In the genomic region with DNA sequence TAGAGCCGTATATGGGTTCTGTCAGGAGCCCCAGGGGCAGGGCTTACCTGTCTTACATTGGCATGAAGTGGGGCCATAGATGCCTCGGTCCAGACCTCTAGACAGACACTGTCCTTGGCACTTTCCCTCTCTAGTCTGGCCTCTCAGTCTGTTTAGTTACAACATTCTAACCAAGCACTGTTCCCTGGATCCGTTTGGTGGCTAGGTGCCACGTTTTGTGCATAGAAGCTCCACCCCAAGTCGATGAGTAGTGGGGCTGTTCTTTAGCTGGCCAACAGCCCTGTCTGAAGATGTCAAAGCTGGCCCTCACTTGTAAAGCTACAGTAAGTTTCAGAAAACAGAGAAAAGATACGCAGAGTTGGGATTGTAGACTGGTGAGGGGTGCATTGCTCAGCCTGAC, we compare ENCODE assay signal across 16 mouse cellular contexts. TPM values are rescaled to one million over a fixed set of nuclear protein-coding genes. Genes with fewer than 3 reads are reported as not detected.
DNase-seq lines count a peak whose midpoint lies in the region; ATAC-seq and TF ChIP-seq lines count a peak whose summit lies in the region.
"Had no signal": no experiment of that assay in that cellular context is flagged by ENCODE, and none has a peak within 500 bp of the region (broad histone marks: within the 10 kb centered on the region; RNA-seq: fewer than 3 reads in every experiment).

No protein-coding gene starts in this region.

- no peaks in the 10 kb centered on the region for H3K9me3 ChIP-seq in forebrain, embryonic 14.5 days (replicated peaks; ENCODE audit: control insufficient read depth, low read length)
- no peaks in the 10 kb centered on the region for H3K9me3 ChIP-seq in forebrain, embryonic 11.5 days (ENCODE audit: control insufficient read depth, low read length)
- H3K9me3 ChIP-seq in kidney, embryonic 14.5 days (ENCODE audit: control insufficient read depth, low read length), result no peaks in the 10 kb centered on the region
- H3K9me3 ChIP-seq in intestine, postnatal 0 days (ENCODE audit: control insufficient read depth), result no peaks in the 10 kb centered on the region
- H3K9me3 ChIP-seq: embryonic facial prominence, embryonic 15.5 days; forebrain, embryonic 12.5 days; hindbrain, embryonic 10.5 days; liver, embryonic 12.5 days; midbrain, embryonic 10.5 days had no signal

- no peak overlapping the region for H3K9ac ChIP-seq in forebrain, embryonic 14.5 days (ENCODE audit: low read length)
- no peak overlapping the region for H3K9ac ChIP-seq in forebrain, embryonic 11.5 days (ENCODE audit: low read length)
- H3K9ac ChIP-seq in kidney, embryonic 14.5 days (ENCODE audit: low read depth, low read length), result no peak overlapping the region
- no peak overlapping the region for H3K9ac ChIP-seq in intestine, postnatal 0 days (ENCODE audit: low read depth, low read length)
- H3K9ac ChIP-seq: embryonic facial prominence, embryonic 15.5 days; forebrain, embryonic 12.5 days; liver, embryonic 12.5 days had no signal

- DNase-seq in forebrain, embryonic 14.5 days (ENCODE audit: low spot score), result peak; percentile 16
- DNase-seq in forebrain, embryonic 11.5 days (ENCODE audit: low spot score), result no peak
- peak; percentile 57 for DNase-seq in kidney, adult 2 months
- peak; percentile 41 for DNase-seq in 3T3-L1 (ENCODE audit: low read depth, low spot score)
- peak; percentile 9 to 16 for DNase-seq in adrenal gland, postnatal 36 days
- DNase-seq: cerebellum, adult 8-10 months; right cerebral cortex, adult 18-20 months; spleen, adult 18-20 months; thymus, adult 18-20 months had no signal

- WGBS in forebrain, embryonic 14.5 days, result 76% methylated on average over 6 of the region's 6 CpGs
- WGBS in forebrain, embryonic 11.5 days, result 86% methylated on average over 6 of the region's 6 CpGs
- WGBS in kidney, adult 2 months, result 64% methylated on average over 6 of the region's 6 CpGs
- 77% methylated on average over 6 of the region's 6 CpGs for WGBS in kidney, embryonic 14.5 days
- 68% methylated on average over 6 of the region's 6 CpGs for WGBS in intestine, postnatal 0 days

- no peak for TF ChIP-seq POLR2A in kidney, adult 2 months (IDR thresholded peaks at IDR 0.05; ENCODE audit: low read depth, low read length)

- ATAC-seq in forebrain, embryonic 14.5 days, result no peak
- no peak for ATAC-seq in forebrain, embryonic 11.5 days (replicated peaks; ENCODE audit: low FRiP score)
- no peak for ATAC-seq in kidney, embryonic 14.5 days (ENCODE audit: low FRiP score, low TSS enrichment)
- ATAC-seq in intestine, postnatal 0 days, result no peak
- ATAC-seq: liver, embryonic 12.5 days had no signal

- no peak overlapping the region for H3K27ac ChIP-seq in forebrain, embryonic 14.5 days (ENCODE audit: low read depth, low read length)
- no peak overlapping the region for H3K27ac ChIP-seq in forebrain, embryonic 11.5 days (ENCODE audit: low read depth, low read length)
- no peak overlapping the region for H3K27ac ChIP-seq in kidney, adult 2 months (ENCODE audit: insufficient read depth, low read depth, low read length)
- H3K27ac ChIP-seq in kidney, embryonic 14.5 days (ENCODE audit: low read depth, low read length), result no peak overlapping the region
- no peak overlapping the region for H3K27ac ChIP-seq in intestine, postnatal 0 days (ENCODE audit: low read depth, low read length)
- H3K27ac ChIP-seq: embryonic facial prominence, embryonic 15.5 days; forebrain, embryonic 12.5 days; hindbrain, embryonic 10.5 days; liver, embryonic 12.5 days; midbrain, embryonic 10.5 days had no signal

- no peak for TF ChIP-seq CTCF in kidney, adult 2 months (conservative IDR thresholded peaks at IDR 0.05; ENCODE audit: insufficient read depth, insufficient read length, low read depth, low read length)
- TF ChIP-seq CTCF in intestine, postnatal 0 days (IDR thresholded peaks at IDR 0.05; ENCODE audit: low read depth), result no peak

- H3K4me3 ChIP-seq in forebrain, embryonic 14.5 days (ENCODE audit: low read depth, low read length), result no peak overlapping the region
- H3K4me3 ChIP-seq in forebrain, embryonic 11.5 days (ENCODE audit: low read depth, low read length), result no peak overlapping the region
- no peak overlapping the region for H3K4me3 ChIP-seq in kidney, adult 2 months (ENCODE audit: insufficient read depth, low read depth, low read length)
- H3K4me3 ChIP-seq in kidney, embryonic 14.5 days (ENCODE audit: low read length), result no peak overlapping the region
- no peak overlapping the region for H3K4me3 ChIP-seq in intestine, postnatal 0 days (ENCODE audit: low read depth, low read length)
- H3K4me3 ChIP-seq: embryonic facial prominence, embryonic 15.5 days; forebrain, embryonic 12.5 days; hindbrain, embryonic 10.5 days; liver, embryonic 12.5 days; midbrain, embryonic 10.5 days had no signal

- H3K4me1 ChIP-seq in forebrain, embryonic 14.5 days (ENCODE audit: control insufficient read depth, insufficient read depth, low read length), result peaks cover 22% of the 10 kb centered on the region
- H3K4me1 ChIP-seq in forebrain, embryonic 11.5 days (replicated peaks; ENCODE audit: control insufficient read depth, insufficient read depth, low read length), result peaks cover 7% of the 10 kb centered on the region; the same call in 1 of the 2 replicates
- H3K4me1 ChIP-seq in kidney, adult 2 months (ENCODE audit: control insufficient read depth, insufficient read depth, low read length), result peaks cover 10% of the 10 kb centered on the region; the same call in 1 of the 2 replicates
- peaks cover 19% of the 10 kb centered on the region; the same call in 1 of the 2 replicates for H3K4me1 ChIP-seq in kidney, embryonic 14.5 days (ENCODE audit: control insufficient read depth, insufficient read depth, low read length)
- peaks cover 4% of the 10 kb centered on the region; the same call in 1 of the 2 replicates for H3K4me1 ChIP-seq in intestine, postnatal 0 days (replicated peaks; ENCODE audit: control insufficient read depth, insufficient read depth, low read length)

- no peak overlapping the region for H3K4me2 ChIP-seq in forebrain, embryonic 14.5 days (ENCODE audit: low read length)
- H3K4me2 ChIP-seq in forebrain, embryonic 11.5 days (ENCODE audit: low read depth, low read length, severe bottlenecking), result no peak overlapping the region
- H3K4me2 ChIP-seq in kidney, embryonic 14.5 days (replicated peaks; ENCODE audit: low read depth, low read length), result no peak overlapping the region
- no peak overlapping the region for H3K4me2 ChIP-seq in intestine, postnatal 0 days (replicated peaks; ENCODE audit: low read depth)
- H3K4me2 ChIP-seq: embryonic facial prominence, embryonic 15.5 days; forebrain, embryonic 12.5 days; liver, embryonic 12.5 days had no signal

- no peaks in the 10 kb centered on the region for H3K36me3 ChIP-seq in forebrain, embryonic 14.5 days (ENCODE audit: control insufficient read depth, insufficient read depth, low read length)
- no peaks in the 10 kb centered on the region for H3K36me3 ChIP-seq in forebrain, embryonic 11.5 days (ENCODE audit: control insufficient read depth, insufficient read depth, low read length)
- H3K36me3 ChIP-seq in kidney, adult 2 months (ENCODE audit: control insufficient read depth, insufficient read depth, low read length), result no peaks in the 10 kb centered on the region
- H3K36me3 ChIP-seq in kidney, embryonic 14.5 days (ENCODE audit: control insufficient read depth, insufficient read depth, low read length), result no peaks in the 10 kb centered on the region
- H3K36me3 ChIP-seq in intestine, postnatal 0 days (ENCODE audit: control insufficient read depth, insufficient read depth), result no peaks in the 10 kb centered on the region
- H3K36me3 ChIP-seq: embryonic facial prominence, embryonic 15.5 days; forebrain, embryonic 12.5 days; hindbrain, embryonic 10.5 days; liver, embryonic 12.5 days; midbrain, embryonic 10.5 days had no signal

- H3K27me3 ChIP-seq in forebrain, embryonic 14.5 days (replicated peaks; ENCODE audit: control insufficient read depth, insufficient read depth, low read length), result no peaks in the 10 kb centered on the region
- 0 out of 2 replicates have a peak, but pooled peaks cover 2% of the 10 kb centered on the region for H3K27me3 ChIP-seq in forebrain, embryonic 11.5 days (ENCODE audit: control insufficient read depth, insufficient read depth, low read length)
- H3K27me3 ChIP-seq in kidney, adult 2 months (replicated peaks; ENCODE audit: control insufficient read depth, insufficient read depth, low read length), result no peaks in the 10 kb centered on the region
- peaks cover 7% of the 10 kb centered on the region for H3K27me3 ChIP-seq in kidney, embryonic 14.5 days (ENCODE audit: control insufficient read depth, insufficient read depth, low read length)
- no peaks in the 10 kb centered on the region for H3K27me3 ChIP-seq in intestine, postnatal 0 days (replicated peaks; ENCODE audit: control insufficient read depth, insufficient read depth, low read length)
- H3K27me3 ChIP-seq: embryonic facial prominence, embryonic 15.5 days had no signal

RNA-seq across cellular contexts. Expression of a gene that starts 2.9 kb away (rescaled TPM):
- polyA plus RNA-seq in forebrain, embryonic 14.5 days (2014; fragmentation: Nextera tagmentation; extraction: Ambion mirVana), result 2.6 and 3.3 TPM in 2 replicates
- polyA plus RNA-seq in forebrain, embryonic 11.5 days (2014; fragmentation: Nextera tagmentation; extraction: Ambion mirVana), result 0.71 and 1.1 TPM in 2 replicates
- polyA plus RNA-seq in kidney, adult 2 months (2012; rRNA removed), result 295 and 328 TPM in 2 replicates
- polyA plus RNA-seq in kidney, embryonic 14.5 days (2014; fragmentation: Nextera tagmentation; extraction: Ambion mirVana), result 3.2 and 4.2 TPM in 2 replicates
- under 1 TPM; 0.13 to 0.23 TPM for total RNA-seq in adrenal gland, postnatal 36 days (2021)
- 5.9 and 7.3 TPM in 2 replicates for polyA plus RNA-seq in intestine, postnatal 0 days (2015; fragmentation: Nextera tagmentation; extraction: Ambion mirVana)

Comparison
In these comparisons a context has a peak if more than half of its experiments do, and no peak if none do; other contexts are left out.
1. RNA of a gene that starts 2.9 kb away (polyA plus RNA-seq): 295 to 328 TPM in kidney, adult 2 months; 5.9 to 7.3 TPM in intestine, postnatal 0 days, 3.2 to 4.2 TPM in kidney, embryonic 14.5 days, 2.6 to 3.3 TPM in forebrain, embryonic 14.5 days and 0.71 to 1.1 TPM in forebrain, embryonic 11.5 days; every median in the first group is over 10 times any median in the second.